Mouse (Mus musculus): ENCODE measurements around the gene Slc26a1. TPM values are rescaled to one million over a fixed set of nuclear protein-coding genes. Genes with fewer than 3 reads are reported as not detected.
A peak's percentile ranks its signal among the peaks of the same experiment; 100 is the strongest.

Slc26a1 gene
- total RNA-seq, 2 experiments from 2014 or later, result 1.7 to 4.6 TPM

GRCm38 (mm10) chr5:108693872-108694288 is 18.5 kb upstream of the Slc26a1 start:
- ATAC-seq (replicated peaks; ENCODE audit: low FRiP score, poor library complexity, severe bottlenecking), result peak; percentile 89

DNA sequence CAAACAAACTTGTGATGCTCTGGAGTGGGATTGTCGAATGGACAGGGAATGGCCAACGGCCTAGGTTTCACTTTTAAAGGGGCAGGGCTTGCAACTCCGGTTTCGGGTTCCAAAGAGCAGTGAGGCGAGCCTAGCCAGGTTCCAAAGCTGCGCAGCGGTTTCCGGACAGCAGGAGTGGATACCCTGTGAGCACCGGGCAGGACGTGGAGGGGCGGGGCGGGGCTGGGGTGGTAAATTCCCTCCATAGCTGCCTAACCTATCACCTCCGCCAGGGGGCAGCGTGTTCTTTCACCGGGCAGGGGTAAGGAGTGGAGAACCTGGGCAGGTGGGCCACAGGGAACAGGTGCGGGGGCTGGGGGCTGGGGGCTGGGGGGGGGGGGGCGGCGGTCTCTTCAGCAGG is 16.9 kb upstream of the Slc26a1 start, which contains the start of gene Fgfrl1:
Fgfrl1 (plus strand) TSS at position 112 of the 400 bp plus-strand sequence.
- peak; percentile 46 for ATAC-seq (replicated peaks; ENCODE audit: low FRiP score, poor library complexity, severe bottlenecking)

GRCm38 (mm10) chr5:108691152-108691551 is 15.8 kb upstream of the Slc26a1 start:
- ATAC-seq (replicated peaks; ENCODE audit: low FRiP score, poor library complexity, severe bottlenecking), result no peak

DNA sequence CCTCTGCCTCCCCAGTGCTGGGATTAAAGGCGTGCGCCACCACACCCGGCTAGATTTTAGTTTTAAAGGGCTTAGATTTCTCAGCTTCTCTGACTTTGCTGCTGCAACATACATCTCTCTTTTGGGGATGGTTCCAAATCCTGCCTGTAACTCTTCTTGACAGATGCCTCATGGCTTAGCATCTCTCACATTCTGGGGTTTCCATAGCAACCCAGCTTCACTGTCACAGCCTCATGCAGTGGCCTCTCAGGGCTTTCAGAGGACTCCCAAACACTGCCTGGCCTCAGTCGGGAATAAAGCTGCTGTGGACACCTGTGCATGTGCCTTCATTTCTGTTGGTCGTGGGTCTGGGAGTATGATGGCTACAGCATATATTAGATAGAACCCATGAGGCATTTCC is 13.7 kb upstream of the Slc26a1 start:
- ATAC-seq (replicated peaks; ENCODE audit: low FRiP score, poor library complexity, severe bottlenecking), result no peak

DNA sequence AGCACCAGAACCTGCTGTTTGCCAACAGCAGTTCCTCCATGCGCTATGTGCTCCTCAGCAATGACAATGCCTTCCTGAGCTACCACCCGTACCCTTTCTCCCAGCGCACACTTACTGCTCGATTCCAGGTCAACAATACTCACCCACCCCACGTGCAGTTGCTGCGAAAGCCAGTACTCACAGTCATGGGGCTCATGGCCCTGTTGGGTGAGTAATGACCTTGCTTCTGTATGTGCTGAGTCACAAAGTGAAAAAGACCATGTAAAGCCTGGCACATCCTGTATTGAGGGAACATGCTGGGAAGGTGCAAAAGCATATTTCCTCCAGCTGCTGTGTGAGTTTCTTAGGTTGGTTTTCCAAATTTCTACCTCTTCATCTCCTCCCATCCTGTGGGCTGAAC is 5.5 kb upstream of the Slc26a1 start:
- ATAC-seq (replicated peaks; ENCODE audit: low FRiP score, poor library complexity, severe bottlenecking), result no peak

DNA sequence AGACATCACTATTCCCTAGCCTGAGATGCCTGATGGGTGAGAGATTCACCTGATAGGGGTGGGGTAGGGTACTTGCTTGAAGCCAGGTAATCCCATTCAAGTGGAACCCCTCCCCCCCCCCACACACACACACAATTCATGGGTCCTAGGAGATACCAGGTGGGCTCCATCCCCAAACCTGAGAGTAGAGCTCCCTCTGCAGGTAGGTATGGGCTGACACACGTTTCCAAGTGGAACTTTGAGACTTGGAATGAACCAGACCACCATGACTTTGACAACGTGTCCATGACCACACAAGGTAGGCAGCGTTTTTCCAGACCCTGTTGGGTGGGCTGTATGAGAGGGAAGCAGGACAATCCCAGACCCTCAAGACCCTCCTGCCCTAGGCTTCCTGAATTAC is 4.5 kb upstream of the Slc26a1 start:
- ATAC-seq (replicated peaks; ENCODE audit: low FRiP score, poor library complexity, severe bottlenecking), result no peak

GRCm38 (mm10) chr5:108678296-108678854 is 3.0 kb upstream of the Slc26a1 start:
- ATAC-seq (replicated peaks; ENCODE audit: low FRiP score, poor library complexity, severe bottlenecking), result no peak

DNA sequence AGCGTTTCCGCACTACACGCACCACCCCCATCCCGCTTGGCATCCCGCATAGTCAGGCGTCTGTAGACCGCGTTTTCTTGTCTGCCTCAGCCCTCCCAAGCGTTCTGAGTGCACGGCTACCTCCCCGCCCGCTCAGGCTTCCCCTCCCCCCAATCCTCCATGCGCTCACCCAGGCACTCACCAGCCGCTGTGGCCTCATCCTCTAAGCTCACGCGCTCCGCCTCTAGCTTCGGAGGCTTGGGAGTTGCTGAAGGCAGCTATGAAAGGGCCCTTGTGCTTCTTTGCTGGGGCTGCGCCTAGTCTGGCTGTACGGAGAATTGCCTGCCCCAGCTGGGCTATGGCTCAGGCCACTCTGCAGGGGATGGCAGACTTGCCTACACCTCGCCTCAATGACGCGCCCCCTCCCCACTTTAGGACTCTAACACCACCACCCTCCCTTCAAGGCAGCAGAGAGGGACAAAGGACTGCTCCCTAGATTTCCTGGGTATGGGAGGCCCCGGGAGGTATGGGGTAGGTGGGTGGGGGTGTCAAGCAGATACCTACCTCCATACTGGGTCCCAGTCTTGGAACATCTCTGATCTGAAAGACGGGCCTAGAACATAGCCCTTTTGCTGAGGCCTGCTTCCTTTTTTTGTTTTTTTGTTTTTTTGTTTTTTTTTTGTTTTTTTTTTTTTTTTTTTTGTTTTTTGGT is 2.4 kb upstream of the Slc26a1 start:
- ATAC-seq (replicated peaks; ENCODE audit: low FRiP score, poor library complexity, severe bottlenecking), result 0 out of 2 replicates have a peak, but pooled peaks have one; percentile 6

- ATAC-seq (replicated peaks; ENCODE audit: low FRiP score, poor library complexity, severe bottlenecking), result peak; percentile 74
These were observed 1.6 kb upstream of the Slc26a1 start for GRCm38 (mm10) chr5:108676772-108677498.

- no peak for ATAC-seq (replicated peaks; ENCODE audit: low FRiP score, poor library complexity, severe bottlenecking)
These were observed 745 bp downstream of the Slc26a1 start for GRCm38 (mm10) chr5:108674624-108675023.

GRCm38 (mm10) chr5:108671757-108672156 is 3.6 kb downstream of the Slc26a1 start:
- no peak for ATAC-seq (replicated peaks; ENCODE audit: low FRiP score, poor library complexity, severe bottlenecking)

- peak; percentile 50 for ATAC-seq (replicated peaks; ENCODE audit: low FRiP score, poor library complexity, severe bottlenecking)
These were observed 4.6 kb downstream of the Slc26a1 start for GRCm38 (mm10) chr5:108670785-108671184.

DNA sequence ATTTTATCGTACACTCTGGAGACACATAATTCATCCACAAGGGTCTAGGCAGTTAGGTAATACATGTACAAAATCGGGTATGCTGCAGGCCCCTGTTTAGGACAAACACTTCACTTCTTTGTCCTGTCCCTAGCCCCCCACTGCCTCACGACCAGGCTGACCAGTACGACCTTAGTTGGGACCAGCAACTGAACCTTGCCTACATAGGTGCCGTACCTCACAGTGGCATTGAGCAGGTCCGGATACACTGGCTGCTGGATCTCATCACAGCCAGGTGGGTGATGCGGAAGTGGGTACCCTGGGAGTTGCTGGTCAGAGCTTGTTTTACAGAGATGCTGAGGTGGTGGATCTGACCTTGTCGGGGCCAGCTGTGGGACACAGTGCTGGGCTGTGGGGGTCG is 5.4 kb downstream of the Slc26a1 start:
- no peak for ATAC-seq (replicated peaks; ENCODE audit: low FRiP score, poor library complexity, severe bottlenecking)

DNA sequence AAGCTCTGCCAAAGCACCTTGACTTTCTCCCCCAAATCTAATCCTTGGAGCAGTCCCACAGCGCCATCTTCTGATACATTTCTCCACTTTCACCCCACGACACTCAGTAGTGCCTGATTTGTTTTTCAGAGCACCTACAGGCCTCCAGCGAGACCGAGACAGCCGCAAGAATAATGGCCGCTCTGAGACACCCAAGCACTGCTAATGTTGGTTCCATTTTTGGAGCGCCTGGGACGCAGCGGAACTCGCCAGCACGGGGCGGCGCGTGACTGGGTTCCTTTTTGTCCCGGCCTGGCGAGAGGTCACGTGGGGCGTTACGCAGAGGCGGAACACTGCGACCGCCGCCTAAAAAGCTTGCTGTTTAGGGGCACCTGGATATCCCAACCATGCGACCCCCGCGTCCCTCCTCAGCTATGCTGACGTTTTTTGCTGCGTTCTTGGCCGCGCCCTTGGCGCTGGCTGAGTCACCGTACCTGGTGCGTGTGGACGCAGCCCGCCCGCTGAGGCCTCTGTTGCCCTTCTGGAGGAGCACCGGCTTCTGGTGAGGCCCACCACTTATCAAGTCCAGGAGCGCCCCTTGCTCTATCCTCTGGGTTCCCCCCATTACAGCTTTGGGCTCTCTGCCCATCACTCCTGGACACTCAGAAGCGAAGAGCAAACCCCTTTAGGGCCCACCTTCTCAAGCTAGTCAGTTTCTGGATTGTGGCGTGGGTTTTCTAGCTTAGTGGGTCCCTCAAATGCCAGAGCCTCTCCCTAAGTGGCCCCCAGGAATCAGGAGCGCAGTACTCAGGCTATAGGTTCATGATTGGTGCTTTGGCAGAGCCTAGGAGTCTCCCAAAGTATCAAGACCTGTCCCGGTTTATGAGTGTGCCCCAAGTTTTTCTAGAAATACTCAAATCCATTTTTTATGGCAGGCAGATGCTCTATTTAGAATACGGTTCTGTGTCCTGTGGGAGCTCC is 6.1 kb downstream of the Slc26a1 start, which contains the start of gene Dgkq:
Dgkq (minus strand) TSS at position 696 of the 960 bp plus-strand sequence.
- peak; percentile 87 for ATAC-seq (replicated peaks; ENCODE audit: low FRiP score, poor library complexity, severe bottlenecking)

- peak; percentile 5; the same call in 1 of the 2 replicates for ATAC-seq (replicated peaks; ENCODE audit: low FRiP score, poor library complexity, severe bottlenecking)
These were observed 6.9 kb downstream of the Slc26a1 start for GRCm38 (mm10) chr5:108668387-108668932.

DNA sequence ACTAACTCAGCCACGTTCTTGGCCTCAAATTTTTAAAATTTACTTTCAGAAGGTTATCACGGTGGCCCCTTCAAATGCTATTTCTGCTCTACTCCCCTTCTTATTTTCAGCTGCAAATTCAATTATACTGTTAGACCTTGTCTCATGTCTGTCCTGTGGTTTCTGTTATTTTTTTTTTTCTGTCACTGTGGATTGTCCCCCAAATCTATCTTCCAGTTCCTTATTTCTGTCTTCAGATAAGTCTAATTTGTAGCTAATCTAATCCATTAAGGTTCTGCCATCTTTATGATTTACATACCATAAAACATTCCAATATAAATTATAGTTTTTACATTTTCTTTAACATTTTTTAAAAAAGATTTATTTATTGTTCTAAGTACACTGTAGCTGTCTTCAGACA is 8.0 kb downstream of the Slc26a1 start:
- ATAC-seq (replicated peaks; ENCODE audit: low FRiP score, poor library complexity, severe bottlenecking), result no peak

GRCm38 (mm10) chr5:108665066-108665465 is 10.3 kb downstream of the Slc26a1 start:
- no peak for ATAC-seq (replicated peaks; ENCODE audit: low FRiP score, poor library complexity, severe bottlenecking)

GRCm38 (mm10) chr5:108662772-108663171 is 12.6 kb downstream of the Slc26a1 start:
- ATAC-seq (replicated peaks; ENCODE audit: low FRiP score, poor library complexity, severe bottlenecking), result no peak

- peak; percentile 96 for ATAC-seq (replicated peaks; ENCODE audit: low FRiP score, poor library complexity, severe bottlenecking)
These were observed 14.6 kb downstream of the Slc26a1 start for GRCm38 (mm10) chr5:108660632-108661268.

Data from erythroid progenitor cell, adult 5-6 weeks (primary cell).